Mouse (Mus musculus): ENCODE data around the gene Prr18. TPM values are rescaled to one million over a fixed set of nuclear protein-coding genes. Genes with fewer than 3 reads are reported as not detected.

Prr18 gene
- polyA plus RNA-seq (2012; rRNA removed), result 25.4 and 25.5 TPM in 2 replicates

DNA sequence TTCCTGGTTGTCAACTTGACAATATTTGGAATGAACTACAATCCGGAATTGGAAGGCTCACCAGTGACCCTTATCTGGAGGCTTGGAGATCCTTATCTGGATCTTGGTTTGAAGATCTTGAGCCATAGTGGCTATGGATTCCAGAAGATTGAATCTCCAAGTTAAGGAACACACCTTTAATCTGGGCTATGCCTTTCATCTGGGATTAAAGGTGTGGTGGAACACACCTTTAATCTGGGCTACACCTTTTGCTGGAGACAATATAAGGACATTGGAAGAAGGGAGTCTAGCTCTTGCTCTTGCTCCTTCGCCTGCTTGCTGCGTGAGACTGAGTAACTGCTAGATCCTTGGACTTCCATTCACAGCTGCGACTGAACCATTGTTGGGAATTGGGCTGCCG lies at the start of gene Prr18:
Gene Prr18, plus strand, starts transcription at position 301 of the 400 bp plus-strand sequence.

DNA sequence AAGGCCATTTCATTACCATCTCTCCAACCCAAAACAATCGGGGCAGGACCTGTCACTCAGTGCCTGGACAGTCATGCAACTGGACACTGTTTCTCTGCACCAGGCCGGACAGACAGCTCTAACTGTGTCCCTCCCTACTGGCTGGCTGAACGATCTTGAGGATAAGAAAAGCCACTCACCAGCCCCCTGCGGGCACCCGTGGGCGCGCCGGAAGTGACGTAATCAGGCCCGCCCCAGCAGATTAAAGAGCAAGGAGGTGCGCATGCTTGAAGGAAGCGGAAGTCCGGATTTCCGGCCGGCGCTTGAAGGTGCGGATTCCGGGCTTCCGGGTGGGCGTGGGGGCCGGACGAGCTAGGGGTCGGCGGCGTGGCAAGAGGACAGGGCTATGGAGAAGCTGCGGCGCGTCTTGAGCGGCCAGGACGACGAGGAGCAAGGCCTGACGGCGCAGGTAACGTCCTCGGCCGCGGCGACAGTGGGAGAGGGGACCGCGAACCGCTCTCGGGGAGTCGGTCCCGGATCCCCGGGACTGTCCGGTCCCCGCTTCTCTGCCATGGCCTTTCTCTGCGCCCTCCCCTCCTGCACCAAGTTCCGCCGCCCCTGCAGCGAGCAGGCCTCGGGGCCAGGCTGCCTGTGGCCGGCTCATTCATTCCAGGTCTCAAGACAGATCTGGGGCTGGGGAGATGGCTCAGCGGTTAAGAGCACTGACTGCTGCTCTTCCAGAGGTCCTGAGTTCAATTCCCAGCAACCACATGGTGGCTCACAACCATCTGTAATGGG lies 26.2 kb upstream of the Prr18 start, which contains the start of gene Sft2d1:
Gene Sft2d1, plus strand, starts transcription at position 265 of the 777 bp plus-strand sequence.

DNA sequence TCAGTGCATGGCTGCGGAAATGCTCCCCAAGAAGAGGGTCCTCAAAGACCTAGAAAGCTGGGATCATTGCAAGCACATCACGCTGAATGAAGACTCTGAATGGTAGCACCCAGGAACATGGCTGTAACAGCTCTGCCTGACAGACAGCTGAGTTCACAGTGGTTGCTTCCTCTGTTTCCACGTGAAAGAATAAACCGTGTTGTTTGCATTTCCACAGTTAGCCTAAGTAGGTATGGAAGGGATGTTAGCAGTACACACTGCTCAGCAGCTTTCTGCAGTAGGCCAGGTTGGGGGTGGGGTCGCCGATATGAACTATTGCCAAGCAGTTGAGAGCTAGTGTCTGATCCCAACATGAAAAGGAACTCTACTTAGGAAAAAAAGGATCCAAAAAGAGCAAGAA lies 18.4 kb downstream of the Prr18 start, which contains the start of gene T2:
Gene T2, plus strand, starts transcription at position 301 of the 400 bp plus-strand sequence.

Other genes starting within 250 kb of the Prr18 start
- gene Gm49673, start 189.7 kb upstream of the Prr18 start, polyA plus RNA-seq (2012; rRNA removed), result 0.47 and 0.75 TPM in 2 replicates
- 12.2 and 16.7 TPM in 2 replicates for gene Rnaset2a, start 189.4 kb upstream of the Prr18 start, polyA plus RNA-seq (2012; rRNA removed)
- 16.6 and 20.1 TPM in 2 replicates for gene Fgfr1op, start 172.0 kb upstream of the Prr18 start, polyA plus RNA-seq (2012; rRNA removed)
- gene Ccr6, start 101.4 kb upstream of the Prr18 start, polyA plus RNA-seq (2012; rRNA removed), result not detected in 2 replicates
- 265 and 296 TPM in 2 replicates for gene Mpc1, start 54.6 kb upstream of the Prr18 start, polyA plus RNA-seq (2012; rRNA removed)
- gene Sft2d1, start 26.4 kb upstream of the Prr18 start, polyA plus RNA-seq (2012; rRNA removed), result 212 and 213 TPM in 2 replicates
- 0.74 and 0.96 TPM in 2 replicates for gene T2, start 18.5 kb downstream of the Prr18 start, polyA plus RNA-seq (2012; rRNA removed)
- gene T, start 97.0 kb downstream of the Prr18 start, polyA plus RNA-seq (2012; rRNA removed), result 0.71 and 1.0 TPM in 2 replicates
- gene Pde10a, start 187.9 kb downstream of the Prr18 start, polyA plus RNA-seq (2012; rRNA removed), result 49.5 and 56.8 TPM in 2 replicates
- gene Gm17087, start 229.5 kb downstream of the Prr18 start, polyA plus RNA-seq (2012; rRNA removed), result not detected in 2 replicates

Data from central nervous system, embryonic 18 days (tissue).